Mouse (Mus musculus): ENCODE measurements around the gene Lipa. TPM values are rescaled to one million over a fixed set of nuclear protein-coding genes. Genes with fewer than 3 reads are reported as not detected.
A peak's percentile ranks its signal among the peaks of the same experiment; 100 is the strongest.

Lipa gene
- 24.7 and 30.2 TPM in 2 replicates for polyA plus RNA-seq (2012; rRNA removed)

DNA sequence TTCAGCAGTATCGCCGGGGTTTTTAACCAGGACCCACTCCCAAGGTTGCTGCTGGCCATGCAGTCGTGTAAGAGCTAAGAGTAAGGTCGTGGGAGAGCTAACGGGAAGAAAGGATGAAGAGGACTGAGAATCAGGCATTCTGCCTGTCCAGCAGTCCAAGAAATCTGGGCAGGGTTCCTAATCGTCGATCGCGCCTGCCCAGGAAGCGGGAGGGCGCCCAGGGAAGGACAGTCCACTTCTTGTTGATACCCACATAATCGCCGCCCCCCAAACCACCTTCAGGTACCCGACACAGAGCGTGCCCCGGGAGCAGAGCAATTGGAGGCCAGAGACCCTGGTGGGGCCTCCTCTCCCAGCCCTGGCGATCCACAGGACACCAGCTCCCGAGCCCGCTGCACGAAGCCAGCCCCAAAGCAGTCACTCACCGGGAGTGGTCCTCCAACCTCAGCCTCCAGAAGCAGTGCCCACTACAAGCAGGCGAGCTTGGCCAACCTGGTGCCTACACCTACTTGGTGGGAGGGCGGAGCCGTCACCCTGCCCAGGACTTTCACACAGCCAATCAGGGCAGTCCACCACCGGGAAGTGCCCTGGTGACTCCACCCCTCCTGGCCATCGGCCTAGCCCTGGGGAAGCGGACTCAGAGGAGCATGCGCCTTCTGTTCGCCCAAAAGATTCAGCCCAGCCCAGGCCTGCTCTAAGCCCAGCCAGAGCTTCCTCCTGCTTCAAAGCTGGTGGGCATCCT lies at the start of gene Lipa:
Lipa (minus strand) TSS at position 534 of the 742 bp plus-strand sequence.
- Histone ChIP-seq H3K27ac (ENCODE audit: insufficient read depth, low read length) (peak within 1 kb of the TSS; percentile 70), H3K4me1 (ENCODE audit: control insufficient read depth, insufficient read depth, insufficient read length) (no peaks in the 10 kb centered on the region), H3K27me3 (ENCODE audit: control insufficient read depth, insufficient read depth, low read length) (no peaks in the 10 kb centered on the region), H3K36me3 (ENCODE audit: control insufficient read depth, insufficient read depth, low read length) (0 out of 2 replicates have a peak, but pooled peaks cover 1% of the 10 kb centered on the region), H3K4me3 (ENCODE audit: extremely low read depth, insufficient read depth, insufficient read length) (peak within 1 kb of the TSS; percentile 75)
- TF ChIP-seq CTCF (IDR thresholded peaks at IDR 0.05; ENCODE audit: extremely low read depth, insufficient read depth, insufficient read length, insufficient replicate concordance) (no peak), POLR2A (IDR thresholded peaks at IDR 0.05; ENCODE audit: low read depth, low read length) (peak; percentile 60)
- peak; percentile 78 to 93 for DNase-seq (ENCODE audit: low read depth in 1 of 2, low spot score in 2 of 2)
- under 1% methylated on average over 29 of the region's 29 CpGs for WGBS

DNA sequence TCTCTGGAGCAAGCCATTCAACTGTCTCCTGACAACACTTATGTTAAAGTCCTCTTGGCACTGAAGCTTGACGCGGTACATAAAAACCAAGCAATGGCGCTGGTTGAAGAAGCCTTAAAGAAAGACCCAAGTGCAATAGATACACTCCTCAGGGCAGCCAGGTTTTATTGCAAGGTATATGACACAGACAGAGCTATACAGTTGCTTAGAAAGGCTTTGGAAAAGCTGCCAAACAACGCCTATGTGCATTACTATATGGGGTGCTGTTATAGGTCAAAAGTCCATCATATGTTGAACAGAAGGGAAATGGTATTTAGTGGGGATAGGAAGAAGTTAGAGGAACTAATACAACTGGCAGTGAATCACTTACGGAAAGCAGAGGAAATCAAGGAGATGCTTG lies 46.4 kb upstream of the Lipa start:
- DNase-seq (ENCODE audit: low read depth in 1 of 2, low spot score in 2 of 2) = no peak
- H3K36me3 ChIP-seq (ENCODE audit: control insufficient read depth, insufficient read depth, low read length) = peaks cover 8% of the 10 kb centered on the region; the same call in 1 of the 2 replicates
- no peaks in the 10 kb centered on the region for H3K27me3 ChIP-seq (ENCODE audit: control insufficient read depth, insufficient read depth, low read length)
- H3K4me1 ChIP-seq (ENCODE audit: control insufficient read depth, insufficient read depth, insufficient read length) = peaks cover 10% of the 10 kb centered on the region
- TF ChIP-seq CTCF (IDR thresholded peaks at IDR 0.05; ENCODE audit: extremely low read depth, insufficient read depth, insufficient read length, insufficient replicate concordance) = no peak
- TF ChIP-seq POLR2A (IDR thresholded peaks at IDR 0.05; ENCODE audit: low read depth, low read length) = no peak
- 95% methylated on average over 5 of the region's 5 CpGs for WGBS
- H3K4me3 ChIP-seq (ENCODE audit: extremely low read depth, insufficient read depth, insufficient read length) = no peak overlapping the region
- H3K27ac ChIP-seq (ENCODE audit: insufficient read depth, low read length) = no peak overlapping the region

DNA sequence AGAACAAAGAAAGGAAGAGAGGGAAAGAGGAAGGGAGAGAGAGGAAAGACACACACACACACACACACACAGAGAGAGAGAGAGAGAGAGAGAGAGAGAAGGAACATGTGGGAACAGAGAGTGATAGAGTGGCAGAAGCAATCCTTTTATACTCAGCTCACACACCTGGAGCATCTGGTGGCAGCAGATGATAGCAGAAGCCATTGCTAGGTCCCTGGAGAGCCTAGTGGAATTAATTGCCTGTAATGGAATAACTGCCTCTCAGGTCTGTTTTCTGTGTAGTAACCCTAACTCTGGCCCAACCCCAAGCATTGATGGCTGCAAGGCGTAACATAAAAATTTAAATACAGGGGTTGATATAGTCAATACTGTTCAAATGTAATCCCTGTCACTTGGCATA lies 43.8 kb upstream of the Lipa start:
- Histone ChIP-seq H3K27ac (ENCODE audit: insufficient read depth, low read length) (no peak overlapping the region), H3K4me1 (ENCODE audit: control insufficient read depth, insufficient read depth, insufficient read length) (peaks cover 10% of the 10 kb centered on the region), H3K27me3 (ENCODE audit: control insufficient read depth, insufficient read depth, low read length) (no peaks in the 10 kb centered on the region), H3K36me3 (ENCODE audit: control insufficient read depth, insufficient read depth, low read length) (peaks cover 8% of the 10 kb centered on the region; the same call in 1 of the 2 replicates), H3K4me3 (ENCODE audit: extremely low read depth, insufficient read depth, insufficient read length) (no peak overlapping the region)
- TF ChIP-seq POLR2A (IDR thresholded peaks at IDR 0.05; ENCODE audit: low read depth, low read length) (no peak), CTCF (IDR thresholded peaks at IDR 0.05; ENCODE audit: extremely low read depth, insufficient read depth, insufficient read length, insufficient replicate concordance) (no peak)
- no peak for DNase-seq (ENCODE audit: low read depth in 1 of 2, low spot score in 2 of 2)
- WGBS = 88% methylated on average over 1 of the region's 1 CpGs

DNA sequence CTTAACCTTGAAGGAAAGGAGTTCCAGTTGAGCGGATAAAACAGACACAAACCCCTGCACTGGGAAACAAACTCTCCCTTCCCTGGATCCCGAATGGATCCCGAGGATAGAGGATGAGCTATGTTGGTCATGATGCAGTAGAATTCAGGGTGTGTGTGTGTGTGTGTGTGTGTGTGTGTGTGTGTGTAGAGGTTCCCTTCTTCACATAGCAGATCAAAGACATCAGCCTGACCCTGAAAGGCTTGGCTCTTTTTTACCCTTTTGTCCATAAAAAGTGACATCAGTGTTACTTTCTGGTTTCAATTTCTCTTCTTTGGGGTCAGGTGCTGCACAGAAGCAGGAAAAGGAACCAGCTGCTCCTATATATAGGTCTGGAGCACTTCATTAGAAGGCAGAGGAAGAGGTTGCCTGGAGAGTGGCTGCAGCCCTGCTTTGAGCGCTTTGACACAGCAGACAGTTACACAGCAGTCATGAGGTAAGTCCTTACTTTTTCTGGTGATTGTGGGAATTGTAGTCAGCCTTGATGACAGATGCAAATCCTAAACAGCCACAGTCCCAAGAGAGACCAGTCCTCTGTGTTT lies 42.7 kb upstream of the Lipa start:
- Histone ChIP-seq H3K36me3 (ENCODE audit: control insufficient read depth, insufficient read depth, low read length) (peaks cover 8% of the 10 kb centered on the region; the same call in 1 of the 2 replicates), H3K4me3 (ENCODE audit: extremely low read depth, insufficient read depth, insufficient read length) (no peak overlapping the region; the same call in 1 of the 2 replicates), H3K27me3 (ENCODE audit: control insufficient read depth, insufficient read depth, low read length) (no peaks in the 10 kb centered on the region), H3K4me1 (ENCODE audit: control insufficient read depth, insufficient read depth, insufficient read length) (peaks cover 10% of the 10 kb centered on the region), H3K27ac (ENCODE audit: insufficient read depth, low read length) (peak overlapping the region; percentile 41)
- DNase-seq (ENCODE audit: low read depth in 1 of 2, low spot score in 2 of 2) = no peak
- 42% methylated on average over 4 of the region's 4 CpGs for WGBS
- TF ChIP-seq POLR2A (IDR thresholded peaks at IDR 0.05; ENCODE audit: low read depth, low read length) (no peak), CTCF (IDR thresholded peaks at IDR 0.05; ENCODE audit: extremely low read depth, insufficient read depth, insufficient read length, insufficient replicate concordance) (no peak)

DNA sequence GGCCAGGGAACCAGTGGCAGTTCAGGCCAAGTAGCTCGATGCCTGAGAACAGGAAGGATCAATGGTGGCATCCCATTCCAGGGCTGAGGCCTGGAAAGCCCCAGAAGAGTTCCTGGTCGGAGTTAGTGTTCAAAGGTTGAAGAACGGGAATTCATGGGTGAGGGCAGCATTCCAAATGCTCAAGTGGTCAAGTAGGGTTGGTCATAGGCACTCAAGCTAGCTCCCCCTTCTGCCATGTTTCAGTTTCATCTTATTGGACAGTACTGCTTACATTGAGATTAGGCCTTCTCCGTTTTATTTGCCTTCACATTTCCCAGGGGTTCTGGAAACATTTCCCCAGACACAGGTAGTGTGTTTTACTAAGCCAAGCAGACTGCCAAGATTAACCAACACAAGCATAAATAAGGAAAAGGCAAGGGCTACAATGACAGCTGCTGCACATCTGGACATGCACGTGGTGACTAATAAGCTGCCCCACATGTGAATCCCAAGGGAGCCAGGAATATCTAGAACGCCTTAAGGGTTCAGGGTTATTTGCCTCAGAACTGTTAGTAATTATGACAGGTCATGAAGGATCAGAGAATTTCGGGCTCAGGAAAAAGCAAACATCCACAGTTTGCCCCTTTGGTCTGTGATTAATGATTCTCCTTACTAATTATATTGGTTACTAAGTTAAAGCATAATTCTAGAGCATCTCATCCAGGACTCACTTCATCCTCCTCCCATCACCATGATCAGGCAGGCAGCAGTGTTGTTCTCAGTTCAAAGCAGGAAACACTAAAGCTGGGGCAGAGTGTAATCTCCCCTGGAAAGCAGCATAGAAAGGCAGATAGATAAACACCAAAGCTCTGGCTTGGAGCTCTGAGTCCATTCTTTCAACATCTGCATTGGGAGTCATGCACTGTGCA lies 42.0 kb upstream of the Lipa start:
- DNase-seq (ENCODE audit: low read depth in 1 of 2, low spot score in 2 of 2) = no peak
- 84% methylated on average over 7 of the region's 7 CpGs for WGBS
- Histone ChIP-seq H3K36me3 (ENCODE audit: control insufficient read depth, insufficient read depth, low read length) (peaks cover 8% of the 10 kb centered on the region; the same call in 1 of the 2 replicates), H3K4me3 (ENCODE audit: extremely low read depth, insufficient read depth, insufficient read length) (no peak overlapping the region), H3K4me1 (ENCODE audit: control insufficient read depth, insufficient read depth, insufficient read length) (peaks cover 10% of the 10 kb centered on the region), H3K27ac (ENCODE audit: insufficient read depth, low read length) (no peak overlapping the region), H3K27me3 (ENCODE audit: control insufficient read depth, insufficient read depth, low read length) (no peaks in the 10 kb centered on the region)
- TF ChIP-seq CTCF (IDR thresholded peaks at IDR 0.05; ENCODE audit: extremely low read depth, insufficient read depth, insufficient read length, insufficient replicate concordance) (no peak), POLR2A (IDR thresholded peaks at IDR 0.05; ENCODE audit: low read depth, low read length) (no peak)

DNA sequence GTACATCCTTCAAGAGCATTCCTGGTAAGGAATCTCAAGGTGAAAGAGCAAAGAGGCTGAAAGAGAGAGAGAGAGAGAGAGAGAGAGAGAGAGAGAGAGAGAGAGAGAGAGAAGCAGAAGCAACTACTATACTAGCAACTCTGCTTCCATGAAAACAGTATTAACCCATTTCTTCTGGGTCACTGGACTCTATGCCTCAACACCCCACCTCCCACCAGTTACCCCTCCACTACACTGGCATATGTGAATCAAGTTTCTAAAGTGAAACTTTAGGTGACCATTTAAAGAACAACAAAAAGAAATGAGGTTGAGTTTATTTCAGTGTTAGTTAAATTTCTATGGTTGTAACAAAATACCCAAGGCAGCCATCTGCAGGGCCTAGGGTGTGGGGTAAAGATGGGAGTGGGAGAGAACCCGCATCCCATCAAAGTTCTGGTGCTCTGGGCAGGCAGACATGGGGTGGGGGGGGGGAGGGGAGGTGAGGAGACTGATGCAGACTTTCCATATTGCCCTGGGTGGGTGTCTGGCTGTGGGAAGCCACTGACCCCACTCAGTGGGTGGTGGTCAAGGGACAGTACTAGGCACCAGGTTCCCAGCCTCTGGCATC lies 39.0 kb upstream of the Lipa start:
- Histone ChIP-seq H3K27ac (ENCODE audit: insufficient read depth, low read length) (no peak overlapping the region), H3K4me3 (ENCODE audit: extremely low read depth, insufficient read depth, insufficient read length) (no peak overlapping the region), H3K4me1 (ENCODE audit: control insufficient read depth, insufficient read depth, insufficient read length) (peaks cover 14% of the 10 kb centered on the region), H3K36me3 (ENCODE audit: control insufficient read depth, insufficient read depth, low read length) (no peaks in the 10 kb centered on the region), H3K27me3 (ENCODE audit: control insufficient read depth, insufficient read depth, low read length) (no peaks in the 10 kb centered on the region)
- no peak for DNase-seq (ENCODE audit: low read depth in 1 of 2, low spot score in 2 of 2)
- 91% methylated on average over 1 of the region's 1 CpGs for WGBS
- TF ChIP-seq POLR2A (IDR thresholded peaks at IDR 0.05; ENCODE audit: low read depth, low read length) (no peak), CTCF (IDR thresholded peaks at IDR 0.05; ENCODE audit: extremely low read depth, insufficient read depth, insufficient read length, insufficient replicate concordance) (no peak)
